Mouse (Mus musculus): Measurements from ENCODE around the gene Gphn.

- TF ChIP-seq TAL1 (IDR thresholded peaks at IDR 0.05; ENCODE audit: low read length) (no peak), GATA1 (IDR thresholded peaks at IDR 0.05; ENCODE audit: low read length) (no peak)
Observed at GRCm38 (mm10) chr12:78249151-78249550, 23.0 kb downstream of the Gphn start.
